Mouse (Mus musculus): Measurements from ENCODE around the gene Odf3b.

The Odf3b gene

GRCm38 (mm10) chr15:89378831-89379401 lies at the start of gene Odf3b:
Odf3b (minus strand) TSS chr15:89379282.
- peak; percentile 19 to 56 for DNase-seq (ENCODE audit: inconsistent age in 2 of 2, low spot score in 1 of 2)

- DNase-seq (ENCODE audit: inconsistent age in 2 of 2, low spot score in 1 of 2): peak in 1 of 2 experiments; percentile 39
Measured at GRCm38 (mm10) chr15:89428136-89428790, 49.2 kb upstream of the Odf3b start.

- DNase-seq (ENCODE audit: inconsistent age in 2 of 2, low spot score in 1 of 2): peak in 1 of 2 experiments; percentile 44
Measured at GRCm38 (mm10) chr15:89426716-89427115, 47.6 kb upstream of the Odf3b start.

- DNase-seq (ENCODE audit: inconsistent age in 2 of 2, low spot score in 1 of 2): peak in 1 of 2 experiments; percentile 64
Measured at GRCm38 (mm10) chr15:89425711-89426121, 46.6 kb upstream of the Odf3b start, which contains the start of gene Cpt1b. Cpt1b (minus strand) TSS chr15:89425863.

- DNase-seq (ENCODE audit: inconsistent age in 2 of 2, low spot score in 1 of 2): no peak
Measured at GRCm38 (mm10) chr15:89424621-89425020, 45.5 kb upstream of the Odf3b start.

- DNase-seq (ENCODE audit: inconsistent age in 2 of 2, low spot score in 1 of 2): no peak
Measured at GRCm38 (mm10) chr15:89421938-89422337, 42.9 kb upstream of the Odf3b start.

GRCm38 (mm10) chr15:89415282-89415681 lies 36.2 kb upstream of the Odf3b start:
- no peak for DNase-seq (ENCODE audit: inconsistent age in 2 of 2, low spot score in 1 of 2)

GRCm38 (mm10) chr15:89410118-89410517 lies 31.0 kb upstream of the Odf3b start, which contains the start of gene Syce3:
Syce3 (minus strand) TSS chr15:89410503.
- no peak for DNase-seq (ENCODE audit: inconsistent age in 2 of 2, low spot score in 1 of 2)

- no peak for DNase-seq (ENCODE audit: inconsistent age in 2 of 2, low spot score in 1 of 2)
Measured at GRCm38 (mm10) chr15:89406691-89407090, 27.6 kb upstream of the Odf3b start.

- DNase-seq (ENCODE audit: inconsistent age in 2 of 2, low spot score in 1 of 2): no peak
Measured at GRCm38 (mm10) chr15:89404831-89405623, 25.9 kb upstream of the Odf3b start.

- DNase-seq (ENCODE audit: inconsistent age in 2 of 2, low spot score in 1 of 2): no peak
Measured at GRCm38 (mm10) chr15:89402471-89402870, 23.4 kb upstream of the Odf3b start.

GRCm38 (mm10) chr15:89399716-89400115 lies 20.6 kb upstream of the Odf3b start:
- no peak for DNase-seq (ENCODE audit: inconsistent age in 2 of 2, low spot score in 1 of 2)

GRCm38 (mm10) chr15:89398146-89398545 lies 19.1 kb upstream of the Odf3b start:
- DNase-seq (ENCODE audit: inconsistent age in 2 of 2, low spot score in 1 of 2): no peak

- DNase-seq (ENCODE audit: inconsistent age in 2 of 2, low spot score in 1 of 2): no peak
Measured at GRCm38 (mm10) chr15:89396883-89397282, 17.8 kb upstream of the Odf3b start.

- DNase-seq (ENCODE audit: inconsistent age in 2 of 2, low spot score in 1 of 2): no peak
Measured at GRCm38 (mm10) chr15:89390081-89390480, 11.0 kb upstream of the Odf3b start.

GRCm38 (mm10) chr15:89387127-89387526 lies 8.0 kb upstream of the Odf3b start:
- DNase-seq (ENCODE audit: inconsistent age in 2 of 2, low spot score in 1 of 2): no peak

- DNase-seq (ENCODE audit: inconsistent age in 2 of 2, low spot score in 1 of 2): no peak
Measured at GRCm38 (mm10) chr15:89384617-89385016, 5.5 kb upstream of the Odf3b start, which contains the start of gene Klhdc7b. Klhdc7b (plus strand) TSS chr15:89384917.

GRCm38 (mm10) chr15:89379429-89379828 lies 347 bp upstream of the Odf3b start:
- peak in 1 of 2 experiments; percentile 42 for DNase-seq (ENCODE audit: inconsistent age in 2 of 2, low spot score in 1 of 2)

GRCm38 (mm10) chr15:89377938-89378828 lies 899 bp downstream of the Odf3b start:
- no peak for DNase-seq (ENCODE audit: inconsistent age in 2 of 2, low spot score in 1 of 2)

- DNase-seq (ENCODE audit: inconsistent age in 2 of 2, low spot score in 1 of 2): peak in 1 of 2 experiments; percentile 19
Measured at GRCm38 (mm10) chr15:89377362-89377761, 1.7 kb downstream of the Odf3b start.

- DNase-seq (ENCODE audit: inconsistent age in 2 of 2, low spot score in 1 of 2): peak in 1 of 2 experiments; percentile 24
Measured at GRCm38 (mm10) chr15:89376957-89377356, 2.1 kb downstream of the Odf3b start, which contains the start of gene Tymp. Tymp (minus strand) TSS chr15:89377039.
